Mouse (Mus musculus) G1E (cell line): Measurements from ENCODE around the gene Slc9a8. TPM values are rescaled to one million over a fixed set of nuclear protein-coding genes. Genes with fewer than 3 reads are reported as not detected.

Experiments used
- ATAC-seq: 2 replicates; pipeline ENCODE4 v1.8.0; 2016; ENCODE audit warnings: mild to moderate bottlenecking; ENCODE audit not compliant: insufficient number of reproducible peaks, poor library complexity, low FRiP score, severe bottlenecking; ENCODE audit errors: extremely low read depth
- DNase-seq: peaks from one replicate; pipeline ENCODE4 v3.0.0; 2012; ENCODE audit warnings: low spot score
- H3K27me3 ChIP-seq: 2 replicates; pipeline ENCODE4 v1.6.1; 2012; ENCODE audit warnings: mild to moderate bottlenecking, low read length, inconsistent platforms; ENCODE audit not compliant: insufficient read depth
- H3K36me3 ChIP-seq: replicated peaks from 2 replicates; pipeline ENCODE3; 2012; ENCODE audit warnings: mild to moderate bottlenecking, inconsistent platforms
- H3K4me1 ChIP-seq: 2 replicates; pipeline ENCODE4 v1.6.1; 2012; ENCODE audit warnings: low read depth, low read length, inconsistent platforms, mixed read lengths; ENCODE audit not compliant: insufficient read depth
- H3K4me3 ChIP-seq: 2 replicates; pipeline ENCODE4 v1.5.1; 2012; ENCODE audit warnings: low read depth, mild to moderate bottlenecking, inconsistent platforms, low read length, moderate library complexity, mixed read lengths
- H3K9me3 ChIP-seq: replicated peaks from 2 replicates; pipeline ENCODE4 v1.6.1; 2012; ENCODE audit warnings: inconsistent platforms
- CTCF ChIP-seq: IDR thresholded peaks from 2 replicates; pipeline ENCODE4 v1.5.1; 2012; ENCODE audit warnings: low read depth, low read length, inconsistent platforms, mixed read lengths
- GATA1 ChIP-seq: IDR thresholded peaks from 2 replicates; pipeline ENCODE4 v1.6.1; 2012; ENCODE audit warnings: borderline replicate concordance, low read length, inconsistent platforms, mixed read lengths
- GATA2 ChIP-seq: IDR thresholded peaks from 2 replicates; pipeline ENCODE4 v1.6.1; 2012; ENCODE audit warnings: low read depth, low read length, inconsistent platforms, borderline replicate concordance
- POLR2AphosphoS5 ChIP-seq: IDR thresholded peaks from 2 replicates; pipeline ENCODE4 v1.6.1; 2012; ENCODE audit warnings: low read depth, low read length, inconsistent platforms; ENCODE audit not compliant: insufficient replicate concordance
- TAL1 ChIP-seq: conservative IDR thresholded peaks from 2 replicates; pipeline ENCODE4 v1.6.1; 2012; ENCODE audit warnings: low read depth, low read length, inconsistent platforms, mixed read lengths
- polyA plus RNA-seq: library from polyadenylated mRNA; stranded (reverse); fragments of >175 nt; gene quantifications from 2 replicates; pipeline ENCODE4 v1.2.3, GENCODE M21; 2012
- total RNA-seq, 2 experiments: library from RNA; stranded (forward) in 1 of 2; stranded (reverse) in 1 of 2; fragments of 200-1000 nt in 1 of 2; fragments of >200 nt in 1 of 2; fragmentation: Nextera tagmentation in 1 of 2; gene quantifications; 2 replicates each; pipeline ENCODE4 v1.2.3; 2014 to 2017

Gene Slc9a8
- total and polyA plus RNA-seq, 3 experiments: 13.2 to 90.4 (median 24.4) TPM

DNA sequence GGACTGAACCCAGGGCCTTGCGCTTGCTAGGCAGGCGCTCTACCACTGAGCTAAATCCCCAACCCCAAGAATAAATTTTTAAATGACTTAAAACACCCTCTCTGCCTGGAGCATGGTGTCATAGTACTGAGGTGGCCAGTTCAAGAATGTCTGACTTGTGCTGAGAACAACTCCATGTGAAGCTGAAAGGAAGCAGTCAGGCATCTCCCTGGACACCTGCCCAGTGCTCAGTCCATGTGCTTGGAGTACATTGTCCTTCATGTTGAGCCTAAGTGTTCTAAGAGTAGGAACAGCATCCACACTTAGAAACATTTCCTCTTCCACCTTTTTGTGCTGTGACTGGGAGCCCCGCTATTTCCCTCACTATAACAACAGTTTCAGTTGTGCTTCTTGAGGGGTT, 17.9 kb downstream of the Slc9a8 start:
- TF ChIP-seq GATA2 (no peak), POLR2AphosphoS5 (no peak), CTCF (no peak), TAL1 (no peak), GATA1 (no peak)
- H3K4me1 ChIP-seq: peaks cover 53% of the 10 kb centered on the region
- no peak overlapping the region for H3K4me3 ChIP-seq
- ATAC-seq (no peak), DNase-seq (no peak)
- peaks cover 5% of the 10 kb centered on the region for H3K9me3 ChIP-seq
- H3K36me3 ChIP-seq: peaks cover 87% of the 10 kb centered on the region
- H3K27me3 ChIP-seq: no peaks in the 10 kb centered on the region

DNA sequence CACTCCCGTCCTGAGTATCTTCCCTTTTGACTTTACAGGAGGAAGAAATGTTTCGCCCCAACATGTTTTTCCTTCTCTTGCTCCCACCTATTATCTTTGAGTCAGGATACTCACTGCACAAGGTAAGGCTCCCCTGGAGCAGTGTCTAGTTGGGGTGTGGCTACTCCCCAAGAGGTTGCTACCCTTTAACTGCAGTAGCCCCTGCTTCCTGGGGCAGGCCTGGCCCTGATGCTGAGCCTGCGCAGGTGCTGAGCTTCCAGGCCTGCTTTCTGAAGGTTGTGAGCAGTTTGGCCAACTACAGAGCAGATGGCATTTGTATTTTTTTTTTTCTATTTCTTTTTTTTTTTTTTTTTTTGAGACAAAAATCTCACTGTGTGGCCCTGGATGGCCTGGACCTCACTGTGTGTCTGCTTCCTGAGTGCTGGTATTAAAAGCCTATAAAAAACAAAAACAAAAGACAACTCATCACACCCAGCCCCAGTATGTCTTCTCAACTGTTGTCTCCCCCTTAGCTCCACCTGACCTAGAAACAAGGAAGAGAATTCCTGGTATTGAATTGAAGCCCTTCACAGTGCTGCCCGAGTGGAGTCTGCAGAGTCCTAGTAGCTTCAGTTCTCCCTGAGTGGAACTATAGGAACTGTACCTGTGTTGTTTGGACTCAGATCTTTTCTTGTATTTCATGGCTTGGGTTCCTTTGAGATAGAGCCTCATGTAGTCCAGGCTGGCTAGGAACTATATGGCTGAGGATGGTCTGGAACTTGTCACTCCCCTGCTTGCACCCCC, 22.1 kb downstream of the Slc9a8 start:
- Histone ChIP-seq H3K4me1 (peaks cover 67% of the 10 kb centered on the region), H3K9me3 (peaks cover 5% of the 10 kb centered on the region), H3K27me3 (no peaks in the 10 kb centered on the region), H3K4me3 (no peak overlapping the region; the same call in 1 of the 2 replicates), H3K36me3 (peaks cover 92% of the 10 kb centered on the region)
- ATAC-seq: no peak
- DNase-seq: no peak
- TF ChIP-seq GATA2: no peak
- no peak for TF ChIP-seq GATA1
- TF ChIP-seq POLR2AphosphoS5: no peak
- no peak for TF ChIP-seq TAL1
- TF ChIP-seq CTCF: no peak

DNA sequence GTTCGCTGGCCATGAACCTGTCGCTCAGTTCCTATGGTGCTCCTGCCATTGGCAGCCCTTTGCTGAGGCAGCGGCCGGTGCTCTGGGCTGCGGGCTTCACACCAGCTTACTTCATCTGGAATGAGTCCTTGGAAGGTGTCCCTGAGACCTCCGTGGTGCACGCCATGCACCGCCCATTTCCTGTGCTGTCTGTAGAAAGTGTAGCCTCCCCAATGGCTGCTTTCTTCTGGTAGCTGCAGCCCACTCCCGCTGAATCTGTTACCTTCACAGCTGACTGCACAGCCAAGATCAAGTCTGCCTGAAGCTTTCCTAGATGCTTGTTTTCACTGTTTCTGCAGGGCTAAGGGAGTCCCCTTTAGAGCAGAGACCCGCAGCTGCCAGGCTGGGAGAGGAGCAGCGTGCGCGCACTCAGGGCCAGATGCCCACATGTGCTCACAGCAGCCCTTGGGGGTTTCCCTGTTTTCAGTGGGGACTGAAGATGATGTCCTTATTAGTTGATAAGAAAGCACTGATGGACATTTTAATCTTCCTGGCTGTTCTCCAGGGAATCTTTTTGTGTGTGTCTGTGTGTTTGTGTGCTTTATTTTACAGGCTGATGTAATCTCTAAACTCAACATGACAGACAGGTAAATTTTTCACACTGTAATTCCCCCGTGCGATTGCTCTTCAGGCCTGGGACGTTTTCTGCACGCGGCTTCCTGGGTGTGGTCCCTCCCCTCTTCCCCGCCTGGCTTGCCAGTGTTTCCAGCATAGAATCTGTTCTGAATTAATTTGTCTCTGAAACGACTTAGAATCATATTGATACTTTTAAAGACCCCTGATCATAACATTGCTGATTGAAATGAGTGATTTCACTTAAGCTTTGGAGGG, 24.6 kb downstream of the Slc9a8 start:
- Histone ChIP-seq H3K4me3 (peak overlapping the region; percentile 39; the same call in 1 of the 2 replicates), H3K9me3 (no peaks in the 10 kb centered on the region), H3K36me3 (peaks cover 93% of the 10 kb centered on the region), H3K4me1 (peaks cover 83% of the 10 kb centered on the region), H3K27me3 (no peaks in the 10 kb centered on the region)
- DNase-seq (no peak), ATAC-seq (no peak)
- no peak for TF ChIP-seq CTCF
- no peak for TF ChIP-seq GATA1
- no peak for TF ChIP-seq POLR2AphosphoS5
- no peak for TF ChIP-seq GATA2
- no peak for TF ChIP-seq TAL1

DNA sequence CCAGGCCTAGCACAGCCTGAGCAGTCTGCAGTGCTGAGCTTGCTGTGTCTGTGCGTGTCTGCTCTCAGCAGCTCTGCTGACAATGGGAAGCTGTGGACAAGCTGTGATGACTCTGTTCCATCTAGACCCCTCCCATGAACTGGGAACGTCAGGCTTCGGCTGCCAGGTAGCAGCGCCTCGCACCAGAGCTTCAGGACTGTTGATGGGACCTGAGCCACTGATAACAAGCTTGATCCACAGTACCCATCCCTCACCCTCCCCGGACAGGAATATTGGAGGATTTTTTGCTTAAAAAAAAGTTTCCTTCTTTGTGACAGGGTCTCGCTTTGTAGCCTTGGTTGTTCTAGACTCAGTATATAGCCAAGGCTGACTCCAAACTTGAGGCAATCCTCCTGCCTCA, 25.7 kb downstream of the Slc9a8 start:
- H3K4me3 ChIP-seq: peak overlapping the region; percentile 27; the same call in 1 of the 2 replicates
- no peaks in the 10 kb centered on the region for H3K9me3 ChIP-seq
- no peaks in the 10 kb centered on the region for H3K27me3 ChIP-seq
- DNase-seq (no peak), ATAC-seq (no peak)
- TF ChIP-seq GATA1 (no peak), TAL1 (no peak), GATA2 (no peak), POLR2AphosphoS5 (no peak), CTCF (no peak)
- H3K4me1 ChIP-seq: peaks cover 82% of the 10 kb centered on the region
- H3K36me3 ChIP-seq: peaks cover 90% of the 10 kb centered on the region

DNA sequence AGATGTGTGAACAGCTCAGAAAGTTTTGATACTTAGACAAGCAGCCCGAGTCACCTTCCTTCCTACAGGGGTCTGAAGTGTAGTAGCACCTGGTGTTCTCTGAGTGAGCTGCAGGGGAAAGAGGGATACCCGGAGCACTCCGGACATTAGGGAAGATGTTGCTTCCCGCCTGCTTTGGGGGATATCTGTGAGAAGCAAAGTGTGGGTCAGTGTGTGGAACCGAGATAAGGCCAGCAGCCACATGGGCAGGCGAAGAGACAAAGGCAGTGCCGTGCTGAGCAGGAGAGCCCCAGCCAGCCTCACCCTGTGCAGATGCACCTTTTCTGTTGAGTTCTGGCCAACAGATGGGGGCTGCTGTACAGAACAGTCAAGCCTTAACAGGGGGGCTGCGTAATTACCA, 26.1 kb downstream of the Slc9a8 start:
- peak overlapping the region; percentile 61 for H3K4me3 ChIP-seq

More for the DNA sequence above, 26.1 kb downstream of the Slc9a8 start:
- Histone ChIP-seq H3K27me3 (no peaks in the 10 kb centered on the region), H3K4me1 (peaks cover 82% of the 10 kb centered on the region), H3K36me3 (peaks cover 88% of the 10 kb centered on the region), H3K9me3 (no peaks in the 10 kb centered on the region)
- ATAC-seq: peak; percentile 76
- DNase-seq: peak; percentile 71
- TF ChIP-seq GATA2 (0 out of 2 replicates have a peak, but pooled peaks have one; percentile 36), TAL1 (peak; percentile 79), CTCF (no peak)
